Mouse (Mus musculus) testis, adult 2 months (tissue): Measurements from ENCODE around the gene Ncapd2.

Source experiments
- CTCF ChIP-seq: fragments of 200-500 bp; IDR thresholded peaks from 2 replicates; pipeline ENCODE4 v1.5.1; 2012; ENCODE audit warnings: low read depth, mild to moderate bottlenecking, inconsistent platforms, low read length, moderate library complexity; ENCODE audit not compliant: control insufficient read depth, insufficient read depth, insufficient replicate concordance
- POLR2A ChIP-seq: fragments of 200-500 bp; IDR thresholded peaks from 2 replicates; pipeline ENCODE4 v1.6.1; 2012; ENCODE audit warnings: low read depth, mild to moderate bottlenecking, inconsistent platforms, low read length, moderate library complexity; ENCODE audit not compliant: control insufficient read depth

GRCm38 (mm10) chr6:125195541-125196075 is 4.1 kb upstream of the Ncapd2 start:
- TF ChIP-seq CTCF (no peak), POLR2A (no peak)
